Mouse (Mus musculus): ENCODE data around the gene Madd.

Madd gene

GRCm38 (mm10) chr2:91090827-91091226, 92.8 kb downstream of the Madd start:
- no peak for DNase-seq (ENCODE audit: low spot score in 2 of 2)

GRCm38 (mm10) chr2:91090208-91090607, 93.4 kb downstream of the Madd start:
- DNase-seq (ENCODE audit: low spot score in 2 of 2) = no peak

GRCm38 (mm10) chr2:91088987-91089386, 94.7 kb downstream of the Madd start:
- no peak for DNase-seq (ENCODE audit: low spot score in 2 of 2)

- no peak for DNase-seq (ENCODE audit: low spot score in 2 of 2)
Observed at GRCm38 (mm10) chr2:91087453-91087852, 96.2 kb downstream of the Madd start.

All from urinary bladder, adult 18-20 months (tissue).